Mouse (Mus musculus) ES-E14 (cell line): Measurements from ENCODE around the gene Ndufc1. TPM values are rescaled to one million over a fixed set of nuclear protein-coding genes. Genes with fewer than 3 reads are reported as not detected.

Experiments
- DNase-seq: peaks from one replicate; pipeline ENCODE4 v3.0.0-alpha.2; 2013; ENCODE audit warnings: low read depth, low spot score
- H3K27ac ChIP-seq: 2 replicates; pipeline ENCODE4 v1.5.1; 2012; ENCODE audit warnings: low read depth, mild to moderate bottlenecking, low read length, moderate library complexity, mixed read lengths; ENCODE audit not compliant: poor library complexity, insufficient read depth, severe bottlenecking
- H3K36me3 ChIP-seq: 2 replicates; pipeline ENCODE4 v1.6.1; 2012; ENCODE audit warnings: mild to moderate bottlenecking, low read length, moderate library complexity, mixed read lengths; ENCODE audit not compliant: control insufficient read depth, poor library complexity, insufficient read depth, severe bottlenecking
- H3K4me1 ChIP-seq, 2 experiments: fragments of 150-350 bp in 1 of 2; sonication (generic) in 1 of 2; 2 replicates each; pipeline ENCODE4 v1.6.1; 2012; ENCODE audit warnings: low read length in 2 of 2, mild to moderate bottlenecking in 1 of 2, mixed read lengths in 1 of 2; ENCODE audit not compliant: control insufficient read depth in 2 of 2, insufficient read depth in 2 of 2, poor library complexity in 1 of 2
- H3K4me3 ChIP-seq, 2 experiments: fragments of 150-350 bp in 1 of 2; sonication (generic) in 1 of 2; 2 replicates each; pipeline ENCODE4 v1.5.1; 2012; ENCODE audit warnings: low read length in 2 of 2, low read depth in 1 of 2, mild to moderate bottlenecking in 1 of 2, mixed read lengths in 1 of 2; ENCODE audit not compliant: insufficient read depth in 1 of 2, poor library complexity in 1 of 2, severe bottlenecking in 1 of 2
- H3K9ac ChIP-seq: 2 replicates; pipeline ENCODE4 v1.6.1; 2012; ENCODE audit warnings: low read depth, mild to moderate bottlenecking, low read length, mixed read lengths; ENCODE audit not compliant: poor library complexity, insufficient read depth, severe bottlenecking
- H3K9me3 ChIP-seq: fragments of 150-350 bp; sonication (generic); 2 replicates; pipeline ENCODE4 v1.6.1; 2012; ENCODE audit warnings: low read depth, mild to moderate bottlenecking, low read length; ENCODE audit not compliant: control insufficient read depth, insufficient read depth
- CHD2 ChIP-seq: IDR thresholded peaks from 2 replicates; pipeline ENCODE4 v1.6.1; 2014; ENCODE audit warnings: mild to moderate bottlenecking, low read depth, low read length, inconsistent platforms
- HCFC1 ChIP-seq: IDR thresholded peaks from 2 replicates; pipeline ENCODE4 v1.6.1; 2012; ENCODE audit warnings: low read length, inconsistent platforms, borderline replicate concordance; ENCODE audit not compliant: insufficient read depth
- MAFK ChIP-seq: IDR thresholded peaks from 2 replicates; pipeline ENCODE4 v1.6.1; 2014; ENCODE audit warnings: mild to moderate bottlenecking, low read depth, low read length, inconsistent platforms; ENCODE audit not compliant: insufficient read depth
- ZC3H11A ChIP-seq: IDR thresholded peaks from 2 replicates; pipeline ENCODE4 v1.6.1; 2012; ENCODE audit warnings: low read depth, mild to moderate bottlenecking, inconsistent platforms, low read length, borderline replicate concordance
- ZNF384 ChIP-seq: IDR thresholded peaks from 2 replicates; pipeline ENCODE4 v1.6.1; 2012; ENCODE audit warnings: low read depth, low read length, inconsistent platforms
- in situ Hi-C, 2 experiments: fragments of 600-800 bp; cut with MboI; formaldehyde crosslinking; loops; one replicate each; pipeline ENCODE4 v1.15.1; 2025; ENCODE audit warnings: low sequenced_read_pairs in 2 of 2, inconsistent platforms in 1 of 2; ENCODE audit not compliant: unreplicated experiment in 2 of 2
- total RNA-seq: library from RNA; depleted of rRNA; stranded (reverse); fragments of 300-350 nt; gene quantifications from 2 replicates; pipeline ENCODE4 v1.2.3, GENCODE M21; 2012

Ndufc1 gene
- total RNA-seq, 1 experiment = 231 TPM

- in situ Hi-C loops = no loop called here
- TF ChIP-seq MAFK (no peak), HCFC1 (no peak), ZC3H11A (no peak), CHD2 (no peak), ZNF384 (no peak)
- Histone ChIP-seq H3K9ac (no peak overlapping the region), H3K4me3 (peak overlapping the region in 1 of 2 experiments; percentile 97; a peak in 2 of 4 replicates), H3K4me1 (peaks cover 3 to 7% of the 10 kb centered on the region in 2 experiments), H3K27ac (no peak overlapping the region), H3K36me3 (no peaks in the 10 kb centered on the region; the same call in 1 of the 2 replicates), H3K9me3 (no peaks in the 10 kb centered on the region)
- no peak for DNase-seq
These were observed 9.2 kb upstream of the Ndufc1 start for GRCm38 (mm10) chr3:51417966-51418365.

- peak overlapping the region; percentile 95 to 97; a peak in 3 of 4 replicates for H3K4me3 ChIP-seq
- TF ChIP-seq HCFC1 (no peak), ZNF384 (no peak), CHD2 (no peak)
- no peaks in the 10 kb centered on the region; the same call in 1 of the 2 replicates for H3K36me3 ChIP-seq
- in situ Hi-C loops = no loop called here
- no peak overlapping the region for H3K9ac ChIP-seq
- no peak overlapping the region for H3K27ac ChIP-seq
- DNase-seq = no peak
- peaks cover 3 to 7% of the 10 kb centered on the region in 2 experiments for H3K4me1 ChIP-seq
- H3K9me3 ChIP-seq = no peaks in the 10 kb centered on the region
These were observed 8.7 kb upstream of the Ndufc1 start for GRCm38 (mm10) chr3:51417485-51417884.

GRCm38 (mm10) chr3:51417135-51417458 is 8.3 kb upstream of the Ndufc1 start:
- Histone ChIP-seq H3K27ac (no peak overlapping the region), H3K9me3 (no peaks in the 10 kb centered on the region), H3K4me3 (peak overlapping the region; percentile 95 to 97), H3K36me3 (no peaks in the 10 kb centered on the region; the same call in 1 of the 2 replicates), H3K9ac (peak overlapping the region; percentile 100; the same call in 1 of the 2 replicates), H3K4me1 (peaks cover 3 to 7% of the 10 kb centered on the region in 2 experiments)
- TF ChIP-seq CHD2 = no peak
- no peak for TF ChIP-seq ZNF384
- no peak for TF ChIP-seq ZC3H11A
- no peak for TF ChIP-seq MAFK
- TF ChIP-seq HCFC1 = no peak
- in situ Hi-C loops = no loop called here
- no peak for DNase-seq

GRCm38 (mm10) chr3:51416364-51417134 is 7.8 kb upstream of the Ndufc1 start:
- Histone ChIP-seq H3K27ac (peak overlapping the region; percentile 93), H3K4me1 (peaks cover 3 to 6% of the 10 kb centered on the region in 2 experiments), H3K9me3 (no peaks in the 10 kb centered on the region), H3K9ac (peak overlapping the region; percentile 100), H3K36me3 (no peaks in the 10 kb centered on the region; the same call in 1 of the 2 replicates), H3K4me3 (peak overlapping the region; percentile 95 to 97)
- no peak for DNase-seq
- TF ChIP-seq ZNF384 = no peak
- TF ChIP-seq ZC3H11A = 0 out of 2 replicates have a peak, but pooled peaks have one; percentile 1
- in situ Hi-C loops = no loop called here

GRCm38 (mm10) chr3:51416073-51416363 is 7.2 kb upstream of the Ndufc1 start:
- peak; percentile 36; the same call in 1 of the 2 replicates for TF ChIP-seq ZNF384
- no peak for TF ChIP-seq HCFC1
- TF ChIP-seq ZC3H11A = no peak
- DNase-seq = no peak
- H3K4me3 ChIP-seq = peak overlapping the region; percentile 95 to 97
- in situ Hi-C loops = no loop called here
- no peaks in the 10 kb centered on the region for H3K9me3 ChIP-seq
- H3K9ac ChIP-seq = peak overlapping the region; percentile 100
- H3K27ac ChIP-seq = peak overlapping the region; percentile 93
- peaks cover 3 to 6% of the 10 kb centered on the region in 2 experiments for H3K4me1 ChIP-seq
- H3K36me3 ChIP-seq = no peaks in the 10 kb centered on the region; the same call in 1 of the 2 replicates
